Mouse (Mus musculus) stomach, embryonic 14.5 days (tissue): ENCODE results near the gene Gm49373. TPM values are rescaled to one million over a fixed set of nuclear protein-coding genes. Genes with fewer than 3 reads are reported as not detected.

Source experiments
- ATAC-seq: fragments of 200-750 bp; cut with Nextera tagmentation; 2 replicates; pipeline ENCODE4 v1.8.0; 2017; ENCODE audit warnings: low read depth, moderate TSS enrichment; ENCODE audit not compliant: insufficient number of reproducible peaks, insufficient read depth, low FRiP score
- H3K27ac ChIP-seq: fragments of 300-500 bp; sonication (generic); 2 replicates; pipeline ENCODE4 v1.5.1; 2014; ENCODE audit warnings: mild to moderate bottlenecking, low read length, moderate library complexity, mixed read lengths
- H3K27me3 ChIP-seq: fragments of 300-500 bp; sonication (generic); 2 replicates; pipeline ENCODE4 v1.6.1; 2014; ENCODE audit warnings: low read length, control low read depth, mixed read lengths; ENCODE audit not compliant: control insufficient read depth, insufficient read depth
- H3K36me3 ChIP-seq: fragments of 300-500 bp; sonication (generic); 2 replicates; pipeline ENCODE4 v1.6.1; 2014; ENCODE audit warnings: mild to moderate bottlenecking, control low read depth, low read length, moderate library complexity, mixed read lengths; ENCODE audit not compliant: control insufficient read depth, insufficient read depth
- H3K4me1 ChIP-seq: fragments of 300-500 bp; sonication (generic); 2 replicates; pipeline ENCODE4 v1.6.1; 2014; ENCODE audit warnings: low read length, control low read depth, mixed read lengths; ENCODE audit not compliant: control insufficient read depth, insufficient read depth
- H3K4me2 ChIP-seq: fragments of 300-500 bp; sonication (generic); replicated peaks from 2 replicates; pipeline ENCODE4 v1.6.1; 2014; ENCODE audit warnings: low read depth, low read length, control low read depth
- H3K4me3 ChIP-seq: fragments of 300-500 bp; sonication (generic); 2 replicates; pipeline ENCODE4 v1.5.1; 2014; ENCODE audit warnings: low read depth, low read length, control low read depth
- H3K9ac ChIP-seq: fragments of 300-500 bp; sonication (generic); replicated peaks from 2 replicates; pipeline ENCODE4 v1.6.1; 2014; ENCODE audit warnings: low read depth, mild to moderate bottlenecking, control low read depth, low read length, moderate library complexity, mixed read lengths
- H3K9me3 ChIP-seq: fragments of 300-500 bp; sonication (generic); 2 replicates; pipeline ENCODE4 v1.6.1; 2016; ENCODE audit warnings: low read depth, low read length, control low read depth; ENCODE audit not compliant: control insufficient read depth
- WGBS: fragments of 180-500 bp; shearing (Covaris S2); extraction: QIAGEN DNeasy Blood & Tissue Kit; methylation state at CpG from one replicate; pipeline ENCODE4 v1.1.7; 2014; 5-methylcytosine and 5-hydroxymethylcytosine counted together
- polyA plus RNA-seq: library from polyadenylated mRNA; unstranded; fragments of >200 nt; fragmentation: Nextera tagmentation; extraction: Ambion mirVana; gene quantifications from 2 replicates; pipeline ENCODE4 v1.2.1, GENCODE M21; 2014

Gene Gm49373
- 0.30 and 0.43 TPM in 2 replicates for polyA plus RNA-seq

GRCm38 (mm10) chr9:21073044-21073840, at the start of gene Gm49373, which contains the start of gene Fdx1l:
Gene Gm49373, minus strand, starts transcription at chr9:21073096.
Gene Fdx1l, minus strand, starts transcription at chr9:21073614.
- Histone ChIP-seq H3K4me1 (peaks cover 7% of the 10 kb centered on the region; the same call in 1 of the 2 replicates), H3K4me3 (peak within 1 kb of the TSS; percentile 49), H3K9me3 (no peaks in the 10 kb centered on the region), H3K27ac (peak within 1 kb of the TSS; percentile 5; the same call in 1 of the 2 replicates), H3K4me2 (peak within 1 kb of the TSS; percentile 67), H3K36me3 (peaks cover 35% of the 10 kb centered on the region), H3K9ac (peak within 1 kb of the TSS; percentile 70), H3K27me3 (no peaks in the 10 kb centered on the region)
- ATAC-seq: peak; percentile 92
- WGBS: 3% methylated on average over 58 of the region's 58 CpGs

- no peak overlapping the region for H3K4me2 ChIP-seq
- no peak overlapping the region for H3K27ac ChIP-seq
- H3K4me1 ChIP-seq: no peaks in the 10 kb centered on the region
- no peaks in the 10 kb centered on the region for H3K9me3 ChIP-seq
- H3K9ac ChIP-seq: no peak overlapping the region
- H3K36me3 ChIP-seq: peaks cover 9% of the 10 kb centered on the region
- no peak overlapping the region for H3K4me3 ChIP-seq
- WGBS: 90% methylated on average over 16 of the region's 16 CpGs
- ATAC-seq: no peak
- no peaks in the 10 kb centered on the region for H3K27me3 ChIP-seq
These were observed 48.6 kb upstream of the Gm49373 start for GRCm38 (mm10) chr9:21121483-21121882.

GRCm38 (mm10) chr9:21117073-21117472, 44.2 kb upstream of the Gm49373 start:
- no peak for ATAC-seq
- Histone ChIP-seq H3K9me3 (no peaks in the 10 kb centered on the region), H3K4me3 (no peak overlapping the region), H3K36me3 (peaks cover 2% of the 10 kb centered on the region; the same call in 1 of the 2 replicates), H3K4me1 (no peaks in the 10 kb centered on the region), H3K27me3 (no peaks in the 10 kb centered on the region), H3K4me2 (no peak overlapping the region), H3K9ac (no peak overlapping the region), H3K27ac (no peak overlapping the region)
- WGBS: 70% methylated on average over 6 of the region's 6 CpGs

- ATAC-seq: no peak
- no peak overlapping the region for H3K4me2 ChIP-seq
- no peak overlapping the region for H3K9ac ChIP-seq
- no peak overlapping the region for H3K4me3 ChIP-seq
- WGBS: 84% methylated on average over 8 of the region's 8 CpGs
- H3K27ac ChIP-seq: no peak overlapping the region
- H3K36me3 ChIP-seq: no peaks in the 10 kb centered on the region
- H3K4me1 ChIP-seq: no peaks in the 10 kb centered on the region
- H3K27me3 ChIP-seq: no peaks in the 10 kb centered on the region
- no peaks in the 10 kb centered on the region for H3K9me3 ChIP-seq
These were observed 42.2 kb upstream of the Gm49373 start for GRCm38 (mm10) chr9:21115105-21115504.

GRCm38 (mm10) chr9:21114190-21114589, 41.3 kb upstream of the Gm49373 start:
- H3K9ac ChIP-seq: no peak overlapping the region

GRCm38 (mm10) chr9:21113751-21114150, 40.9 kb upstream of the Gm49373 start:
- Histone ChIP-seq H3K36me3 (no peaks in the 10 kb centered on the region), H3K4me3 (no peak overlapping the region), H3K27ac (no peak overlapping the region), H3K4me2 (no peak overlapping the region), H3K9ac (no peak overlapping the region), H3K4me1 (no peaks in the 10 kb centered on the region), H3K9me3 (no peaks in the 10 kb centered on the region), H3K27me3 (no peaks in the 10 kb centered on the region)
- 88% methylated on average over 6 of the region's 6 CpGs for WGBS
- no peak for ATAC-seq

More at GRCm38 (mm10) chr9:21114190-21114589, 41.3 kb upstream of the Gm49373 start:
- Histone ChIP-seq H3K4me1 (no peaks in the 10 kb centered on the region), H3K4me3 (no peak overlapping the region), H3K9me3 (no peaks in the 10 kb centered on the region), H3K27me3 (no peaks in the 10 kb centered on the region), H3K36me3 (no peaks in the 10 kb centered on the region), H3K4me2 (no peak overlapping the region), H3K27ac (no peak overlapping the region)
- no peak for ATAC-seq
- 83% methylated on average over 7 of the region's 7 CpGs for WGBS

GRCm38 (mm10) chr9:21107607-21108237, 34.8 kb upstream of the Gm49373 start:
- H3K4me3 ChIP-seq: no peak overlapping the region
- H3K36me3 ChIP-seq: no peaks in the 10 kb centered on the region
- WGBS: 39% methylated on average over 23 of the region's 23 CpGs
- no peak overlapping the region for H3K4me2 ChIP-seq
- no peak overlapping the region for H3K27ac ChIP-seq
- H3K27me3 ChIP-seq: no peaks in the 10 kb centered on the region
- no peaks in the 10 kb centered on the region for H3K4me1 ChIP-seq
- H3K9ac ChIP-seq: no peak overlapping the region
- H3K9me3 ChIP-seq: no peaks in the 10 kb centered on the region
- ATAC-seq: peak; percentile 38; the same call in 1 of the 2 replicates

- ATAC-seq: no peak
- H3K9me3 ChIP-seq: no peaks in the 10 kb centered on the region
- H3K27ac ChIP-seq: no peak overlapping the region
- H3K36me3 ChIP-seq: no peaks in the 10 kb centered on the region
- H3K4me1 ChIP-seq: no peaks in the 10 kb centered on the region
- no peak overlapping the region for H3K9ac ChIP-seq
- H3K4me2 ChIP-seq: no peak overlapping the region
- no peak overlapping the region for H3K4me3 ChIP-seq
- H3K27me3 ChIP-seq: no peaks in the 10 kb centered on the region
- 70% methylated on average over 5 of the region's 5 CpGs for WGBS
These were observed 33.1 kb upstream of the Gm49373 start for GRCm38 (mm10) chr9:21105760-21106564.
